Mouse (Mus musculus) liver, embryonic 14.5 days (tissue): Measurements from ENCODE around the gene Mybbp1a. TPM values are rescaled to one million over a fixed set of nuclear protein-coding genes. Genes with fewer than 3 reads are reported as not detected.
"Not testable (repeated sequence)": the region's sequence is repeated elsewhere in the genome, so short reads cannot be mapped to it uniquely, and the experiment has no call there.

Experiments
- ATAC-seq: fragments of 200-750 bp; cut with Nextera tagmentation; 2 replicates; pipeline ENCODE4 v1.8.0; 2017; ENCODE audit warnings: moderate number of reproducible peaks, mild to moderate bottlenecking, moderate library complexity; ENCODE audit not compliant: insufficient read depth
- DNase-seq, 3 experiments: peaks; one replicate each; pipeline ENCODE4 v3.0.0-alpha.2; 2012 to 2013; ENCODE audit warnings: low read depth in 3 of 3, low spot score in 3 of 3
- H3K27ac ChIP-seq: fragments of 300-500 bp; sonication (generic); 2 replicates; pipeline ENCODE4 v1.5.1; 2014; ENCODE audit warnings: moderate library complexity, mild to moderate bottlenecking, control low read depth, inconsistent platforms
- H3K27me3 ChIP-seq: fragments of 300-500 bp; sonication (generic); 2 replicates; pipeline ENCODE4 v1.6.1; 2014; ENCODE audit warnings: mild to moderate bottlenecking, low read length, moderate library complexity; ENCODE audit not compliant: control insufficient read depth, insufficient read depth
- H3K36me3 ChIP-seq: fragments of 300-500 bp; sonication (generic); replicated peaks from 2 replicates; pipeline ENCODE4 v1.6.1; 2014; ENCODE audit warnings: low read depth; ENCODE audit not compliant: control insufficient read depth, insufficient read depth
- H3K4me1 ChIP-seq, 2 experiments: fragments of 200-500 bp in 1 of 2; fragments of 300-500 bp in 1 of 2; sonication (generic) in 1 of 2; replicated peaks; 2 replicates each; pipeline ENCODE4 v1.6.1; 2012 to 2014; ENCODE audit warnings: antibody characterized with exemption in 1 of 2, inconsistent platforms in 1 of 2, low read length in 1 of 2; ENCODE audit not compliant: control insufficient read depth in 2 of 2, insufficient read depth in 2 of 2
- H3K4me2 ChIP-seq: fragments of 300-500 bp; sonication (generic); 2 replicates; pipeline ENCODE4 v1.6.1; 2014; ENCODE audit warnings: low read depth, mild to moderate bottlenecking, control low read depth, moderate library complexity
- H3K4me3 ChIP-seq, 2 experiments: fragments of 200-500 bp in 1 of 2; fragments of 300-500 bp in 1 of 2; sonication (generic) in 1 of 2; 2 replicates each; pipeline ENCODE4 v1.5.1; 2012 to 2014; ENCODE audit warnings: low read depth in 2 of 2, low read length in 2 of 2, mild to moderate bottlenecking in 2 of 2, control low read depth in 1 of 2, inconsistent platforms in 1 of 2, moderate library complexity in 1 of 2; ENCODE audit not compliant: insufficient read depth in 1 of 2
- H3K9ac ChIP-seq: fragments of 300-500 bp; sonication (generic); replicated peaks from 2 replicates; pipeline ENCODE4 v1.6.1; 2014; ENCODE audit warnings: mild to moderate bottlenecking, control low read depth, moderate library complexity
- H3K9me3 ChIP-seq: fragments of 300-500 bp; sonication (generic); 2 replicates; pipeline ENCODE4 v1.6.1; 2016; ENCODE audit warnings: low read length, mixed read lengths; ENCODE audit not compliant: control insufficient read depth
- CTCF ChIP-seq: IDR thresholded peaks from 2 replicates; pipeline ENCODE4 v1.5.1; 2016; ENCODE audit warnings: antibody characterized with exemption, low read depth, control low read depth
- EP300 ChIP-seq: IDR thresholded peaks from 2 replicates; pipeline ENCODE4 v1.6.1; 2016; ENCODE audit warnings: antibody characterized with exemption, low read depth
- WGBS: fragments of 180-500 bp; shearing (Covaris S2); extraction: QIAGEN DNeasy Blood & Tissue Kit; methylation state at CpG from one replicate; pipeline ENCODE4 v1.1.7; 2014; ENCODE audit not compliant: insufficient replicate concordance; 5-methylcytosine and 5-hydroxymethylcytosine counted together
- polyA plus RNA-seq, 2 experiments: library from polyadenylated mRNA; depleted of rRNA in 1 of 2; stranded (reverse) in 1 of 2; unstranded in 1 of 2; fragments of >200 nt; fragmentation: Nextera tagmentation in 1 of 2; extraction: Ambion mirVana in 1 of 2; gene quantifications; 2 replicates each; pipeline versions ENCODE4 v1.2.1 to v1.2.3; 2012 to 2014

Mybbp1a gene
- polyA plus RNA-seq, 2 experiments = 56.3 to 65.5 TPM

DNA sequence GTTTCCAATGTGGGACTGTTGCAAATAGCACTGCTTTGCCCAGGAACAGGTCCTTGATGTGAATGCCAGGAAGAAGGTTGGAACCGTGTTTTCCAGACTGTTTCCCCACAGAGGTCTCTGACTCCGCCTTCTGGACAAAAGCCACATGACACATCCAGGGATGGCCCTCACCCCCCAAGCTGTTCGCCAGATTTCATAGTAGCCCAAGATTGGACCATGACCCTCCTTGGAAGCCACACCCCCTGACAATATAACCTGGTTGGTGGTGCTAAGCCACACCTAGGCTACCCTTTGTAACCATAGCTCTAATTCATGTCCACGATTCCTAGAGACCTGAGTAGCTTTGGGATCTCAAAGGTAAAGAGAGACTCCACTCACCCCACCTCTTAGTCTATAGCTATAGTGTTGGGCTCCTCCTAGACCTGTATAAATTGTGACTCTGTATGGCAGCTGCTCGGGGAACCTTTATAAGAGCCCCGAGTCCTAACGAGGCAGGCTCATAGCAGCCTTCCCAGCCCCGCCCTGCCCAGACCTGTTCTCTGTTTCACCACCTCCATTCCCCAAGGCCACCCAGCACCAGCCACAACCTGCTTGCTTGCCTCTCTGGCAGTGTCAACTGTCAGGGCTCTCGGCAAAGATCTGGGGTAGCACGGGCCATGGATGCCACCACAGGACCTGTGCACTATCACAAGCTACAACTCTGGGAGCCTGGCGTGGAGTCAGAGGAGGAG lies 6.0 kb upstream of the Mybbp1a start, which contains the start of gene Ggt6:
TSS of gene Ggt6 (plus strand) at position 564 of the 731 bp plus-strand sequence.
- DNase-seq (no peak), ATAC-seq (no peak)
- no peaks in the 10 kb centered on the region for H3K27me3 ChIP-seq
- no peak within 1 kb of the TSS for H3K27ac ChIP-seq
- H3K9ac ChIP-seq = no peak within 1 kb of the TSS
- no peaks in the 10 kb centered on the region for H3K4me1 ChIP-seq
- H3K4me2 ChIP-seq = no peak within 1 kb of the TSS
- no peaks in the 10 kb centered on the region for H3K9me3 ChIP-seq
- 52% methylated on average over 11 of the region's 11 CpGs for WGBS
- no peak for TF ChIP-seq EP300
- TF ChIP-seq CTCF = 0 out of 2 replicates have a peak, but pooled peaks have one; percentile 6
- H3K4me3 ChIP-seq = no peak within 1 kb of the TSS
- no peaks in the 10 kb centered on the region for H3K36me3 ChIP-seq

DNA sequence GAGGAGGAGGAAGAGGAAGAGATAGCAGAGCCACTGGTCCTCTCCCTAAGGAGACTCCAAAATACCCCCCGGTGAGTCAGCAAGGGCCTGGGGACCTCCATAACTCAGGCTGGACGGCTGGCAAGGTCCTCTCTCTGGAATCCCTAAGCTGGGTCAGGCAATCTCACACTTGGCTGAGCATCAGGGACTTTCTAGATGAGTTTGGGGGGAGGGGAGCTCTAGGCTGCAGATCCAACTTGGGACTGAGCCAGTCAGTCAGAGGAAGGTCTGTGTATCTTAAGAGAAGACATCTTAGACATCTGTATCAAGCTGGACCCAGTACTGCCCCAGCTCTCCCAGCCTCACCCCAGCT lies 5.5 kb upstream of the Mybbp1a start:
- no peaks in the 10 kb centered on the region for H3K9me3 ChIP-seq
- DNase-seq (no peak), ATAC-seq (no peak)
- no peak overlapping the region for H3K4me2 ChIP-seq
- H3K36me3 ChIP-seq = no peaks in the 10 kb centered on the region
- H3K4me3 ChIP-seq = no peak overlapping the region
- H3K27ac ChIP-seq = no peak overlapping the region
- WGBS = 40% methylated on average over 2 of the region's 2 CpGs
- no peaks in the 10 kb centered on the region for H3K4me1 ChIP-seq
- no peak for TF ChIP-seq EP300
- TF ChIP-seq CTCF = no peak
- H3K9ac ChIP-seq = no peak overlapping the region
- no peaks in the 10 kb centered on the region for H3K27me3 ChIP-seq

DNA sequence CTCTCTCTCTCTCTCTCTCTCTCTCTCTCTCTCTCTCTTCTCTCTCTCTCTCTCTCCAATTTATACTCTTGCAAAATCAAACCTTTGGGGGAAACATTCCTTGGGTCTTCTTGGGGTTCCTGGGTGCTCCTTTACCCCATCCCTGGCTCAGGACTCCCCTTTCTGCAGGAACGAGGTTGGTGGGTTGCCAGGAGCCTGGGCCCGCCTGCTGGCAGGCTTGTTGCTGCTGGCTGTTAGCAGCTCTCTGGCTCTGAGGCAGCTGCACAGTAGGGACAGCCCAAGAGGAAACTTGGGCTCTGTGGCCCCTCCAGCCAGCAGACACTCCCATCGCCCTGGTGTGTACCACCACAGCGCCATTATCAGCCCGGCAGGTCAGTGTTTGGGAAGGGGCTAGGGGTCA lies 4.9 kb upstream of the Mybbp1a start:
- Histone ChIP-seq H3K4me3 (no peak overlapping the region), H3K4me2 (no peak overlapping the region), H3K27me3 (no peaks in the 10 kb centered on the region), H3K27ac (no peak overlapping the region), H3K4me1 (no peaks in the 10 kb centered on the region), H3K9me3 (no peaks in the 10 kb centered on the region), H3K36me3 (no peaks in the 10 kb centered on the region), H3K9ac (no peak overlapping the region)
- TF ChIP-seq CTCF (no peak), EP300 (no peak)
- 64% methylated on average over 5 of the region's 5 CpGs for WGBS
- ATAC-seq (no peak), DNase-seq (no peak)

DNA sequence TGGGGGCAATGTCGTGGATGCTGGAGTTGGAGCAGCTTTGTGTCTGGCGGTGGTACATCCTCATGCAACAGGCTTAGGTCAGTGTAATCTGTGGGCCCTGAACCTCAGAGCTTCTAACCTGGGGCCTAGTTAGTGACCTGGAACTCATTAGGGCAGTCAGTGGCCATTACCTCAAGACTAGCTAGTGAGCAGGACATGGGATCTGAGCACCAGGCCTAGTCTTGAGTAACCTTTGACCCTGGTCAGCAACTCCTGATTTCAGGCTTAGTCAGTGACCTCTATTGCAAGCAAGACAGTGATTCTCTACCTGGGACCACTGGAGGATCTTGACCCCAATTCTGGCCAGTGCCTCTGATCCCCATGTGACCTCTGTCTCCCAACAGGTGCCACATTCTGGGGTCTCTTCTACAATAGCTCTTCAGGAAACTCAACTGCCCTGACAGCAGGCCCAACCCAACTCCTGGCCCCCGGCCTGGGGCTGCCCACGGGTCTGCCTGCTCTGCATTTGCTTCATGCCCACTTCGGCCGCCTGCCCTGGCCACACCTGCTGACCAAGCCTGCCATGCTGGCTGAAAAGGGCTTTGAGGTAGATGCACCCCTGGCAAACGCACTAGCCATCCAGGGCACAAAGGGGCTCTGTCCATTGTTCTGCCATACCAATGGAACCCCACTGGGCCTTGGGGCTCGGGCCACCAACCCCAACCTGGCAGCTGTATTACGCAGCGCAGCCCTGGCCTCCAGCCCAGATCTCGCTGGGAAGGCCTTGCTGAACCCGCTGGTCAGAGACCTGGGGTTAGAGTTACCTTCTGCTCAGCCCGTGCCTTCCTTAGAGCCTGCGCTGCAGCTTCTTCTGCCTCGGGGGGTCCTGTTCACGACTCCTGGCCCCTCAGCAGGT lies 4.2 kb upstream of the Mybbp1a start:
- Histone ChIP-seq H3K4me2 (no peak overlapping the region), H3K36me3 (no peaks in the 10 kb centered on the region), H3K27ac (no peak overlapping the region), H3K9me3 (no peaks in the 10 kb centered on the region), H3K4me3 (no peak overlapping the region), H3K27me3 (no peaks in the 10 kb centered on the region), H3K4me1 (peaks cover 0 to under 1% of the 10 kb centered on the region in 2 experiments; a peak in 3 of 4 replicates), H3K9ac (no peak overlapping the region)
- 73% methylated on average over 16 of the region's 16 CpGs for WGBS
- no peak for DNase-seq
- TF ChIP-seq EP300 = no peak
- TF ChIP-seq CTCF = no peak
- no peak for ATAC-seq

GRCm38 (mm10) chr11:72438411-72438810 lies 2.7 kb upstream of the Mybbp1a start:
- H3K4me2 ChIP-seq = no peak overlapping the region
- ATAC-seq = no peak
- no peak overlapping the region for H3K27ac ChIP-seq
- H3K9ac ChIP-seq = no peak overlapping the region
- no peaks in the 10 kb centered on the region for H3K9me3 ChIP-seq
- H3K4me1 ChIP-seq = peaks cover 0 to 7% of the 10 kb centered on the region in 2 experiments
- 60% methylated on average over 4 of the region's 4 CpGs for WGBS
- peaks cover 9% of the 10 kb centered on the region for H3K36me3 ChIP-seq
- TF ChIP-seq EP300 = no peak
- TF ChIP-seq CTCF = no peak
- DNase-seq = no peak
- no peaks in the 10 kb centered on the region for H3K27me3 ChIP-seq
- no peak overlapping the region for H3K4me3 ChIP-seq

DNA sequence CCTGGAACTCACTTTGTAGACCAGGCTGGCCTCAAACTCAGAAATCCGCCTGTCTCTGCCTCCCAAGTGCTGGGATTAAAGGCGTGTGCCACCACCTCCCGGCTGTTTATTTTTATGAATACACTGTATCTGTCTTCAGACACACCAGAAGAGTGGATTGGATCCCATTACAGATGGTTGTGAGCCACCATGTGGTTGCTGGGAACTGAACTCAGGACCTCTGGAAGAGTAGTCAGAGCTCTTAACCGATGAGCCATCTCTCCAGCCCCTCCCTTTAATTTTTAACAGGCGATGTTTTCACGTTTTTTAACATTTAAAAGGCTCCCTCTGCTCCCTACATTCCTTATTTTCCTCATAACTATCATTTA lies 574 bp upstream of the Mybbp1a start:
- H3K36me3 ChIP-seq = peaks cover 30% of the 10 kb centered on the region
- 34% methylated on average over 6 of the region's 6 CpGs for WGBS
- peak overlapping the region; percentile 60 for H3K27ac ChIP-seq
- not testable (repeated sequence) for ATAC-seq, H3K9me3 ChIP-seq, H3K27me3 ChIP-seq, DNase-seq, H3K4me1 ChIP-seq
- peak overlapping the region; percentile 79 for H3K9ac ChIP-seq
- H3K4me2 ChIP-seq = peak overlapping the region; percentile 92
- peak overlapping the region; percentile 79 to 87 for H3K4me3 ChIP-seq
